Mouse (Mus musculus) G1E (cell line): ENCODE measurements at regions not wholly inside any gene's neighbourhood (a gene's known extent, or its start where the extent isn't known, plus 50 kb on each side); places are given as distances from the start of the nearest gene placed in this dataset.

Experiments used
- ATAC-seq: 2 replicates; pipeline ENCODE4 v1.8.0; 2016; ENCODE audit warnings: mild to moderate bottlenecking; ENCODE audit not compliant: insufficient number of reproducible peaks, poor library complexity, low FRiP score, severe bottlenecking; ENCODE audit errors: extremely low read depth
- DNase-seq: peaks from one replicate; pipeline ENCODE4 v3.0.0; 2012; ENCODE audit warnings: low spot score
- H3K27me3 ChIP-seq: 2 replicates; pipeline ENCODE4 v1.6.1; 2012; ENCODE audit warnings: mild to moderate bottlenecking, low read length, inconsistent platforms; ENCODE audit not compliant: insufficient read depth
- H3K36me3 ChIP-seq: replicated peaks from 2 replicates; pipeline ENCODE3; 2012; ENCODE audit warnings: mild to moderate bottlenecking, inconsistent platforms
- H3K4me1 ChIP-seq: 2 replicates; pipeline ENCODE4 v1.6.1; 2012; ENCODE audit warnings: low read depth, low read length, inconsistent platforms, mixed read lengths; ENCODE audit not compliant: insufficient read depth
- H3K4me3 ChIP-seq: 2 replicates; pipeline ENCODE4 v1.5.1; 2012; ENCODE audit warnings: low read depth, mild to moderate bottlenecking, inconsistent platforms, low read length, moderate library complexity, mixed read lengths
- H3K9me3 ChIP-seq: replicated peaks from 2 replicates; pipeline ENCODE4 v1.6.1; 2012; ENCODE audit warnings: inconsistent platforms
- CTCF ChIP-seq: IDR thresholded peaks from 2 replicates; pipeline ENCODE4 v1.5.1; 2012; ENCODE audit warnings: low read depth, low read length, inconsistent platforms, mixed read lengths
- GATA1 ChIP-seq: IDR thresholded peaks from 2 replicates; pipeline ENCODE4 v1.6.1; 2012; ENCODE audit warnings: borderline replicate concordance, low read length, inconsistent platforms, mixed read lengths
- GATA2 ChIP-seq: IDR thresholded peaks from 2 replicates; pipeline ENCODE4 v1.6.1; 2012; ENCODE audit warnings: low read depth, low read length, inconsistent platforms, borderline replicate concordance
- POLR2AphosphoS5 ChIP-seq: IDR thresholded peaks from 2 replicates; pipeline ENCODE4 v1.6.1; 2012; ENCODE audit warnings: low read depth, low read length, inconsistent platforms; ENCODE audit not compliant: insufficient replicate concordance
- TAL1 ChIP-seq: conservative IDR thresholded peaks from 2 replicates; pipeline ENCODE4 v1.6.1; 2012; ENCODE audit warnings: low read depth, low read length, inconsistent platforms, mixed read lengths

DNA sequence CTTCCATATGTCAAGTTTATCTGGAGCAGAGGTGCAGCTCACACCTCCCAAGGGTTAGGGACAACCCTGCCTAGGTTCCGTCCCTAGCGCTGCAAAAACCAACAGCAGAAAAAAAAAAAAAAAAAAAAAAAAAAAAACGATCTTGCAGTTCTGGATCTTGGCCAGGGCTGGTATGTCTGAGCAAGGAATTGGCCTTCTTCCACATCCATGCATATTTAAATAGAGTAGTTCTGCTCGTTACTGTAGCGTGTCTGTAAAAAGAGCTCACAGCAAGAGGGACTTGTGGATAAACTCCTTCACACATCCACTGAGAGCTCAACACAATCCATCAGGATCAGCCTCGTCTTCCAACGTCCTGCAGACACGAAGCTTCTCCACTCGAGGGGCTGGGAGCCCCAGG, 639.4 kb upstream of the Adam5 start:
- TF ChIP-seq GATA2 = no peak
- Histone ChIP-seq H3K36me3 (no peaks in the 10 kb centered on the region), H3K27me3 (peaks cover 24% of the 10 kb centered on the region), H3K9me3 (no peaks in the 10 kb centered on the region), H3K4me1 (peaks cover 11% of the 10 kb centered on the region), H3K4me3 (no peak overlapping the region)
- DNase-seq (no peak), ATAC-seq (no peak)

DNA sequence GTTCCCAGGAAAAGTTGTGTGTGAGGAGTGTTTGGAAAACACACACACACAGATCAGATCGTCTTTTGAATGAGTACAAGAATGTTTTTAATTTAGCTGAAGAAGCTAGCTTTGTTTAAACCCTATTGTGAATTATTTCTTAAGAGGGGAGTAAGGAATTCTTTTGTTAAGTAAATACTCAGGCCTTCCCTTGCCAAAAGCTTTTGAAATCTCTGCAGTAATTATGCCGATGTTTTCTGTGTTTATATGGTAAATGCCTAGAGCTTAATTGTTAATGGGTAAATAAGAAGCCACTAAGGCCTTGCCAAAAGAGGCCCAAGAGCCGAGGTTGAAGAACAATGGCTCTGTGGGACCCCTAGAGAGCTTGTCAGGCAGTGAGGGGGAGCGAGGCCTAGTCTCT, 638.3 kb upstream of the Adam5 start:
- H3K27me3 ChIP-seq = peaks cover 24% of the 10 kb centered on the region
- no peak for DNase-seq
- H3K4me1 ChIP-seq = peaks cover 11% of the 10 kb centered on the region
- no peak for ATAC-seq
- TF ChIP-seq TAL1 = no peak
- no peak for TF ChIP-seq CTCF
- no peak for TF ChIP-seq POLR2AphosphoS5
- TF ChIP-seq GATA2 = no peak
- no peak for TF ChIP-seq GATA1
- H3K36me3 ChIP-seq = no peaks in the 10 kb centered on the region
- no peaks in the 10 kb centered on the region for H3K9me3 ChIP-seq
- H3K4me3 ChIP-seq = no peak overlapping the region

DNA sequence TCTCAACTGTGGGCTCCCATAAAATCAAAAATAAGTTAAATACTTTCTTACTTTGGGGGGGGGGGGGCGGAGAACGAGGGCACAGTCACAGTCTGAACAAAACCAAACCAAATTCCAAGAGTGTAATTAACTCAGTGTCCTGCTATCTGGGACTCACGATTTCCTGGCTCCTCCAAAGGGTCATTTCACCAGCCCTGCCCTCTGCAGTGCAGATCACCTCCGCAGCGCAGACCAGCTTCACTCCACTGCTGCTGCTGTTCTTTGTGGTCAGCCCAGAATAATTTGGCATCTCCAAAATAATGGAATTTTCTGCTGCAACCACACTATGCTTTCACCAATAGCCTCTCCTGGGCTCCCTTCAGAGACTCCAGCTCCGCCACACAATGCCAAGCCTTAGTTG, 631.5 kb upstream of the Adam5 start:
- DNase-seq = no peak
- no peak for ATAC-seq

DNA sequence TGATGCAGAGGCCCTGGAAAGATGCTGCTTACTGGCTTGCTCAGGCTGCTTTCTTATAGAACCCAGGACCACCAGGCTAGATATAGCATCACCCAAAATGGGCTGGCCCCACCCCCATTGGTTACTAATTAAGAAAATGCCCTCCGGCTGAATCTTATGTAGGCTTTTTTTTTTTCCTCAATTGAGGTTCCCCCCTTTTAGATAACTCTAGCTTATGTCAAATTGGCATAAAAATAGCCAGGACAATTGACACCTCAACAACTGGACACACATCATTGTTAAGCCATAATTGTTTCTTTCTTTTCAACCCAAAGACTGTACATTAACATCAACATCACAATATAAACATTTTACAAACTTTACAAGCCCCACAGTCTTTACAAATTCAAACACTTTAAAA, 630.8 kb upstream of the Adam5 start:
- peaks cover 16% of the 10 kb centered on the region for H3K4me1 ChIP-seq
- no peaks in the 10 kb centered on the region for H3K9me3 ChIP-seq
- no peak overlapping the region for H3K4me3 ChIP-seq
- TF ChIP-seq CTCF = no peak
- TF ChIP-seq POLR2AphosphoS5 = no peak
- TF ChIP-seq GATA2 = no peak
- no peak for TF ChIP-seq TAL1
- no peak for TF ChIP-seq GATA1
- DNase-seq (no peak), ATAC-seq (no peak)
- H3K36me3 ChIP-seq = no peaks in the 10 kb centered on the region
- peaks cover 8% of the 10 kb centered on the region; the same call in 1 of the 2 replicates for H3K27me3 ChIP-seq

More for the DNA sequence above, 631.5 kb upstream of the Adam5 start:
- H3K27me3 ChIP-seq = peaks cover 9% of the 10 kb centered on the region; the same call in 1 of the 2 replicates
- peaks cover 12% of the 10 kb centered on the region for H3K4me1 ChIP-seq
- H3K9me3 ChIP-seq = no peaks in the 10 kb centered on the region
- no peaks in the 10 kb centered on the region for H3K36me3 ChIP-seq
- no peak overlapping the region for H3K4me3 ChIP-seq
- no peak for TF ChIP-seq TAL1
- TF ChIP-seq GATA1 = no peak
- TF ChIP-seq CTCF = no peak
- TF ChIP-seq POLR2AphosphoS5 = no peak
- TF ChIP-seq GATA2 = no peak

DNA sequence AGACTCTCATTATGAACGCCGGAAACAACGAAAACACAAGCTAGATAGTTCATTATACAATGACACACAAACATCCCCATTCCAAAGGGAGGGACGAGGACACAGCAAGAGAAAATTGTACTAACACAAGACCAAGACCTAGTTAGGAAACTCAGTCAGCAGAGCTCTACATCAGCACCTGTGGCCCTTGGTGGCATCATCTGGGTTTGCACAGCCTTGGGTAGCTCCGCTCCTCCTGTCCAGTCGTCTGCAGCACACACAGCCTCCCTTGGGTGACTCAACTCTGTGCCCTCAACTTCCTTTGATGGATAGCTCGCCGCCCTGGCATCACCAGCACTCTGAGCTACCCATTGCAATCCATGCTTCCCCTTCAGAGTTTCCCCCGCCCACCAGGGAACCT, 629.7 kb upstream of the Adam5 start:
- Histone ChIP-seq H3K4me3 (no peak overlapping the region), H3K4me1 (peaks cover 25% of the 10 kb centered on the region), H3K9me3 (no peaks in the 10 kb centered on the region), H3K36me3 (no peaks in the 10 kb centered on the region), H3K27me3 (peaks cover 5% of the 10 kb centered on the region; the same call in 1 of the 2 replicates)
- ATAC-seq (no peak), DNase-seq (no peak)
- no peak for TF ChIP-seq POLR2AphosphoS5
- no peak for TF ChIP-seq GATA1
- TF ChIP-seq GATA2 = no peak
- TF ChIP-seq TAL1 = no peak
- no peak for TF ChIP-seq CTCF

DNA sequence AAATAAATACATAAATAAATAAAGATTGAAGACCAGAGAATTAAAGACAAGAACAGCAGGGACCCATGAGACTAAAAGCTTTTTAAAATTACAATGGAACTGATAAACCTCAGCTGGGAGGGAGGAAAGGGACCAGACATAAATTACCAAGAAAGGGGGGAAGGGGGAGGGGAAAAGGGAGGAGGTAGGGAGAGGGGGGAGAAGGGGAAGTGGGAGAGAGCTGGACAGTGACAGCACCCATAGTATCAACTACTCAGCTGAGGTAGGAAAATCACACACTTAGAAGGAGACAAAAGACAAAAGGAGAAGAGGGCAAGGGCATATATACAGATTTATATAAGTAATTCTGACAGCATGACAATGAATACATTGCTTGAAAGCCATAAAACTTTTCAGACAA, 626.4 kb upstream of the Adam5 start:
- no peak for TF ChIP-seq TAL1
- no peak for TF ChIP-seq POLR2AphosphoS5
- TF ChIP-seq CTCF = no peak
- TF ChIP-seq GATA1 = no peak
- TF ChIP-seq GATA2 = no peak
- ATAC-seq (no peak), DNase-seq (no peak)
- peaks cover 2% of the 10 kb centered on the region; the same call in 1 of the 2 replicates for H3K27me3 ChIP-seq
- H3K4me3 ChIP-seq = no peak overlapping the region
- no peaks in the 10 kb centered on the region for H3K36me3 ChIP-seq
- H3K9me3 ChIP-seq = no peaks in the 10 kb centered on the region
- peaks cover 51% of the 10 kb centered on the region for H3K4me1 ChIP-seq

DNA sequence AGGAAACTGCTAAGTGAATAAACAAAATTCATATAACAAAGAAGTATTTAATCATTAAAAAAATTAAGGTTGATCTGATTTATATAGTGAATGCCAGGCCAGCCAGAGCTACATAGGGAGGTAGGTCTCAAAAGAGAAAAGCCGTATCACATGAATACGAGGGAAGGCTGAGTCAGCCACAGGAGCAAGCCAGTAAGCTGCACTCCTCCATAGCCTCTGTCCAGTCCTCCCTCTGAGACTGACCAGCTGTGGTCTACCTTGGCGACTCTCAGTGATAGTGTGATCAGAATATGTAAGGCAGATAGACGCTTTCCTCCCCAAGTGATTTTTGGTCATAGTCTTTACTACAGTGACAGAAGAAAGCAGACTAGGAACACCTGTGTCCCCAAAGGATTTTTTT, 625.4 kb upstream of the Adam5 start:
- peaks cover 58% of the 10 kb centered on the region for H3K4me1 ChIP-seq
- DNase-seq (no peak), ATAC-seq (no peak)
- H3K36me3 ChIP-seq = no peaks in the 10 kb centered on the region
- peaks cover 2% of the 10 kb centered on the region; the same call in 1 of the 2 replicates for H3K27me3 ChIP-seq
- TF ChIP-seq TAL1 (no peak), POLR2AphosphoS5 (no peak), CTCF (no peak), GATA2 (no peak), GATA1 (no peak)
- H3K9me3 ChIP-seq = no peaks in the 10 kb centered on the region
- no peak overlapping the region for H3K4me3 ChIP-seq
